Mouse (Mus musculus): Measurements from ENCODE around the gene Zmym4.

Zmym4 gene

GRCm38 (mm10) chr4:126822891-126823882 is 144.7 kb downstream of the Zmym4 start:
- DNase-seq (ENCODE audit: low read depth, low spot score): peak; percentile 78

- DNase-seq (ENCODE audit: low read depth, low spot score): peak; percentile 51
These were observed 153.1 kb downstream of the Zmym4 start for GRCm38 (mm10) chr4:126814854-126815253.

- no peak for DNase-seq (ENCODE audit: low read depth, low spot score)
These were observed 154.7 kb downstream of the Zmym4 start for GRCm38 (mm10) chr4:126813212-126813611.
